Mouse (Mus musculus) hindbrain, embryonic 15.5 days (tissue): ENCODE data around the gene Lif. TPM values are rescaled to one million over a fixed set of nuclear protein-coding genes. Genes with fewer than 3 reads are reported as not detected.
A peak's percentile ranks its signal among the peaks of the same experiment; 100 is the strongest.

Source experiments
- ATAC-seq: fragments of 200-750 bp; cut with Nextera tagmentation; 2 replicates; pipeline ENCODE4 v1.8.0; 2017; ENCODE audit warnings: low read depth, moderate number of reproducible peaks, moderate TSS enrichment; ENCODE audit not compliant: low FRiP score
- H3K27ac ChIP-seq: fragments of 300-500 bp; sonication (generic); replicated peaks from 2 replicates; pipeline ENCODE4 v1.5.1; 2015; ENCODE audit warnings: mild to moderate bottlenecking, inconsistent platforms
- H3K27me3 ChIP-seq: fragments of 300-500 bp; sonication (generic); 2 replicates; pipeline ENCODE4 v1.6.1; 2015; ENCODE audit warnings: control low read depth, inconsistent platforms
- H3K36me3 ChIP-seq: fragments of 300-500 bp; sonication (generic); 2 replicates; pipeline ENCODE4 v1.6.1; 2015; ENCODE audit warnings: control low read depth, inconsistent platforms
- H3K4me1 ChIP-seq: fragments of 300-500 bp; sonication (generic); replicated peaks from 2 replicates; pipeline ENCODE4 v1.6.1; 2015; ENCODE audit warnings: control low read depth, inconsistent platforms
- H3K4me2 ChIP-seq: fragments of 300-500 bp; sonication (generic); 2 replicates; pipeline ENCODE4 v1.6.1; 2015; ENCODE audit warnings: moderate library complexity, mild to moderate bottlenecking, inconsistent platforms
- H3K4me3 ChIP-seq: fragments of 300-500 bp; sonication (generic); 2 replicates; pipeline ENCODE4 v1.5.1; 2015; ENCODE audit warnings: mild to moderate bottlenecking, inconsistent platforms
- H3K9ac ChIP-seq: fragments of 300-500 bp; sonication (generic); 2 replicates; pipeline ENCODE4 v1.6.1; 2015; ENCODE audit warnings: inconsistent platforms
- H3K9me3 ChIP-seq: fragments of 300-500 bp; sonication (generic); 2 replicates; pipeline ENCODE4 v1.6.1; 2016; ENCODE audit warnings: control low read depth, inconsistent platforms
- WGBS: fragments of 180-500 bp; shearing (Covaris S2); methylation state at CpG from one replicate; pipeline ENCODE4 v1.1.7; 2015; 5-methylcytosine and 5-hydroxymethylcytosine counted together
- polyA plus RNA-seq: library from polyadenylated mRNA; unstranded; fragments of >200 nt; fragmentation: Nextera tagmentation; extraction: Ambion mirVana; gene quantifications from 2 replicates; pipeline ENCODE4 v1.2.1, GENCODE M21; 2015

Lif gene
- polyA plus RNA-seq = 0.08 TPM in 1 of 2 replicates, not detected in the other

DNA sequence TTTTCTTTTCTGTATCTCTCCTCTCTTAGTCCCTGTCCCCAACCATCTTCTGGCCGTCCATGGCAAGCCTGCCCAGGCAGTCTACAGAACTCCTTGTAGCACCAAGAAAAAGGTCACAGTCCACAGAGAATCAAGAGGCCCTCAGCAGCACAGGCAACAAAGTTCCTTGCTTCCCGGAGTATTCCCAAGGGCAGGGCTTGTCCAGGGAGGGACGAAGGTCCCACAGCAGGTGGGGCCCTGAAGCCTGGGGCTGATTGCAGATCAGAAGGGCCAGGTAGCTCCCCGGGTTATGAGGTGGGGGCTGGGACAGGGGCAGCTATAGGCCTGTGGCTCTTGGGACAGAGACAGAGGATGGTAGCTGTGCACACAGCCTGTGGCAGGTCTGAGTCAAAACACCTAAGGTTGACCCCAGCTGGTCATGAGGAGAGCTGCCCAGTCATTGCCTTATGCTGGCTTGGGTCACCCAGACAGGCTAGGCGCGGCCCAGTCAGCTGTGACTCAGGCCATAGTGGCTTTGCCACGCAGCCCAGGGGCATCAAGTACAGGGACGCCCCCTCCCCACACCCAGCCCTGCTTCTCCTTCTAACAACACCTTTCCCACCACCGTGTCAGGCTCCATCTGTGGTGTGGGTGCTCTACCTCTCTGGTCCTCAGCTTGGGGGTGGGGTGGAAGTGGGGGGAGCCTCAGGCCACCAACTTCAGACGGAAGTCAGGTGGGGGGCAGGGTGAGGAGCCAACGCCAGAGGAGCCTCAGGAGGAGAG lies at the start of gene Lif:
Gene Lif, plus strand, starts transcription at position 712 of the 762 bp plus-strand sequence.
- no peaks in the 10 kb centered on the region for H3K27me3 ChIP-seq
- no peak within 1 kb of the TSS for H3K9ac ChIP-seq
- WGBS = 74% methylated on average over 11 of the region's 11 CpGs
- H3K9me3 ChIP-seq = no peaks in the 10 kb centered on the region
- peaks cover 16% of the 10 kb centered on the region for H3K4me1 ChIP-seq
- H3K36me3 ChIP-seq = no peaks in the 10 kb centered on the region
- H3K4me3 ChIP-seq = no peak within 1 kb of the TSS
- H3K27ac ChIP-seq = no peak within 1 kb of the TSS
- no peak within 1 kb of the TSS for H3K4me2 ChIP-seq
- ATAC-seq = no peak

DNA sequence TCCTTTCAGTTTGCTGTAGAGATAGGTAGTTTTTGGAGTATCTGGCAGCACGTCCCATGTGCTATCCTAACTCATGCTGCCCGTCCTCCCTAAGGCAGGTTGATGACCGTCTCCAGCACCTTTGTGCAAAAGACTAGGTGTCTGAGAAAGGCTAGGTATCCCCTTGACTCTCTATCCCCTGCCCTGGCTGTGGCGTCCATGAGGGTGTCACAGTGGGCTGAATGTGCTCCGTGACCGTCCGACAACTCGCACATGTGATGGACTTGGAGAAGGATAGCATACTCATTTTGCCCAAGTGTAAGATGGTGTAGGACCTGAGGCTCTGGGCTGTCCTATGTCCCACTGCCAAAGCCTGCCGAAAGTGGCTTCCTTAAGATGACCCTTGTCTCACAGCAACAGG lies 49.7 kb upstream of the Lif start:
- no peaks in the 10 kb centered on the region for H3K9me3 ChIP-seq
- H3K4me1 ChIP-seq = no peaks in the 10 kb centered on the region
- H3K9ac ChIP-seq = no peak overlapping the region
- 96% methylated on average over 9 of the region's 9 CpGs for WGBS
- no peaks in the 10 kb centered on the region for H3K27me3 ChIP-seq
- no peak for ATAC-seq
- H3K4me3 ChIP-seq = no peak overlapping the region
- no peak overlapping the region for H3K4me2 ChIP-seq
- H3K27ac ChIP-seq = no peak overlapping the region
- H3K36me3 ChIP-seq = peaks cover 50% of the 10 kb centered on the region

DNA sequence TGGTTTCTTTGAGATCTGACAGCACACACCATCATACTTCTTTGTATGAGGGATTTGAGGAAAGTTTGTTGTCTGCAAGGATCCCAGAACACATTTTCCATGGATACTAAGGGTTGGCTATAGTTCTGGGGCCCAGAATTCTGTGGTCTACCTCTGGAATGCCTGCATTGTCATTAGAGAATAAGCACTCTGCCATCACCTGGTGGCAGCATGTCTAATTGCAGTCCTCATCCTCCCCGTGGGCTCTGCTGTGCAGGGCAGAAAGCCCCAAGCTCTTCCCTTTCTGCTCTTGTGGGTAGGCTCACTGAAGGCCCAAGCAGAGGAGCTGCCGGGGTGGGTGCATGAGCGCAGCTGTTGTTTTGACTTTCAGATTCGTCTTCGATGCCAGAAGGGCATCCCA lies 47.8 kb upstream of the Lif start:
- H3K27me3 ChIP-seq = no peaks in the 10 kb centered on the region
- no peak overlapping the region for H3K9ac ChIP-seq
- ATAC-seq = no peak
- H3K4me2 ChIP-seq = no peak overlapping the region
- H3K4me1 ChIP-seq = no peaks in the 10 kb centered on the region
- peaks cover 65% of the 10 kb centered on the region for H3K36me3 ChIP-seq
- no peaks in the 10 kb centered on the region for H3K9me3 ChIP-seq
- 79% methylated on average over 5 of the region's 5 CpGs for WGBS
- H3K4me3 ChIP-seq = no peak overlapping the region
- no peak overlapping the region for H3K27ac ChIP-seq

DNA sequence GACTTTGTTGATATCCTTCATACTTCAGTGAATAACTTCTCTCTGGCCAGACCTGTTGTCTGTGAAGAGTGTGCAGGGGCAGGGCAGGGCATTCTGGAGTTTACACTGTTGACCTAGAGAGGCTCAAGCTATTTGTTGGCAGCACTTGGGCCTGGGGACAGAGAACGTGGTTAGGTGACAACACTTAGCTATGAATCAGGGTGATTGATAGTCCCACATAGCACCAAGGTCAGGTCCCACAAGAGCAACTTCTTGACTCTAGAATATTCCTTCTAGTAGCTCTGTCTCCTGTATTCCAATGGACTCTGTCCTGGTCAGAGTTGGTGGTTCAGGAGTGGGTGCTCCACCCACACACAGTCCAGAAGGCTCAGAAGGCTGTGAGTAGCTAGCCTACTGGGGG lies 46.6 kb upstream of the Lif start:
- peaks cover 72% of the 10 kb centered on the region for H3K36me3 ChIP-seq
- H3K27ac ChIP-seq = no peak overlapping the region
- no peak overlapping the region for H3K9ac ChIP-seq
- 79% methylated on average over 1 of the region's 1 CpGs for WGBS
- no peaks in the 10 kb centered on the region for H3K4me1 ChIP-seq
- H3K4me3 ChIP-seq = no peak overlapping the region
- ATAC-seq = no peak
- H3K9me3 ChIP-seq = no peaks in the 10 kb centered on the region
- H3K27me3 ChIP-seq = no peaks in the 10 kb centered on the region
- H3K4me2 ChIP-seq = no peak overlapping the region

DNA sequence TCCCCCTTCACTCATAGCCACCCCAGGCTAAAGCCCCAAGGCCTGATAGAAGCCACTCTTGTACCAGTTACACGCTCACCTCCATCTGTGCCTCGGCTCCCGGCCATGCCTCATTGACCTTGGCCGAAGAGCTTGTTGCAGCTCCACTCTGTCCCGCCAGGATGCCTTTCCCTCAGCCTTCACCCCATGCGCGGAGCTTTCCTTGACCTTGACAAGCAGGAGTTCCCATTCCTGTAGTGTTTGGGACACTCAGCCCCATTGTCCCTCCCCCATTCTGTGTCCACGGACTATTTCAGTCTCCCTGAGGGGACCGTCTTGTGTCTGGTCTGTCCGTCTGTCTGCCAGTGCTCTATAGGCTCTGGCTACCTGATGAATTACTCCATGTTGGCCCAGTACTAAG lies 44.2 kb upstream of the Lif start:
- H3K36me3 ChIP-seq = peaks cover 55% of the 10 kb centered on the region
- peaks cover 8% of the 10 kb centered on the region for H3K27me3 ChIP-seq
- ATAC-seq = no peak
- H3K4me1 ChIP-seq = peaks cover 5% of the 10 kb centered on the region
- H3K9ac ChIP-seq = no peak overlapping the region
- H3K4me3 ChIP-seq = no peak overlapping the region
- no peak overlapping the region for H3K4me2 ChIP-seq
- no peaks in the 10 kb centered on the region for H3K9me3 ChIP-seq
- WGBS = 92% methylated on average over 10 of the region's 10 CpGs
- no peak overlapping the region for H3K27ac ChIP-seq

DNA sequence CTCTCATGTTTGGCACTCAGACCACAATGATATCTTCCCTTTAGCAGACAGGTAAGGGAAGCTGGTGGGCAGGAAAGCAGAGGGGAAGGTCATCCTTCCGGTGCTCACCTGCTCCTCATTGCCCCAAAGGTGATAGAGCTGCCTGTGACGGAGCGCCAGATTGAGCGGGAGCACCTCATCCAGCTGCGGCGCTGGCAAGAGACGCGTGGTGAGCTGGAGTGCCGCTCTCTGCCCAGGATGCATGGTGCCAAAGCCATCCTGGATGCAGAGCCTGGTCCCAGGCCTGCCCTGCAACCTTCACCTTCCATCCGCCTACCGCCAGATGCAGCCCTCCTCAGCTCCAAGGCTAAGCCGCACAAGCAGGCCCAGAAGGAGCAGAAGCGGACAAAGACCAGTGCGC lies 42.8 kb upstream of the Lif start:
- Histone ChIP-seq H3K36me3 (peaks cover 42% of the 10 kb centered on the region), H3K9ac (no peak overlapping the region), H3K27ac (no peak overlapping the region), H3K4me2 (no peak overlapping the region), H3K9me3 (no peaks in the 10 kb centered on the region), H3K4me1 (peaks cover 13% of the 10 kb centered on the region), H3K4me3 (no peak overlapping the region), H3K27me3 (peaks cover 20% of the 10 kb centered on the region)
- WGBS = 95% methylated on average over 14 of the region's 14 CpGs
- ATAC-seq = no peak

DNA sequence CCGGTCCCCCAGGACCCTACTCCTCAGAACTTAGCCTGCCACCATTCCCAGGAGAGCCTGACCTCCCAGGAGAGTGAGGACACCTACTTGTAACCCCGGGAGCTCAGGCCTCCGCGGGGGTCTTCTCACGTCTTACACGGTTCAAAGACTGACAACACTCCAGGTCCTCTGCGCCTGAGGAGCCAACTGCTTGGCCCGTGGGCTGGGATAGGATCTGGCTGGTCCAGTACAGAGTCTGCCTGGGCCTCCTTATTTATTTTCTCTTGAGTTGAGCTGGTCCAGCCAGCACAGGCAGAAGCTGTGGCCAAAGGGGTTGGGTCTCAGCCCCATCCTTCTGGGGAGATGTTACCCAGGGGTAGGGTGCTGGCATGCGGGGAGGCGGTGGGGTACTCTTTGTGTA lies 42.3 kb upstream of the Lif start:
- 87% methylated on average over 10 of the region's 10 CpGs for WGBS
- no peak overlapping the region for H3K9ac ChIP-seq

DNA sequence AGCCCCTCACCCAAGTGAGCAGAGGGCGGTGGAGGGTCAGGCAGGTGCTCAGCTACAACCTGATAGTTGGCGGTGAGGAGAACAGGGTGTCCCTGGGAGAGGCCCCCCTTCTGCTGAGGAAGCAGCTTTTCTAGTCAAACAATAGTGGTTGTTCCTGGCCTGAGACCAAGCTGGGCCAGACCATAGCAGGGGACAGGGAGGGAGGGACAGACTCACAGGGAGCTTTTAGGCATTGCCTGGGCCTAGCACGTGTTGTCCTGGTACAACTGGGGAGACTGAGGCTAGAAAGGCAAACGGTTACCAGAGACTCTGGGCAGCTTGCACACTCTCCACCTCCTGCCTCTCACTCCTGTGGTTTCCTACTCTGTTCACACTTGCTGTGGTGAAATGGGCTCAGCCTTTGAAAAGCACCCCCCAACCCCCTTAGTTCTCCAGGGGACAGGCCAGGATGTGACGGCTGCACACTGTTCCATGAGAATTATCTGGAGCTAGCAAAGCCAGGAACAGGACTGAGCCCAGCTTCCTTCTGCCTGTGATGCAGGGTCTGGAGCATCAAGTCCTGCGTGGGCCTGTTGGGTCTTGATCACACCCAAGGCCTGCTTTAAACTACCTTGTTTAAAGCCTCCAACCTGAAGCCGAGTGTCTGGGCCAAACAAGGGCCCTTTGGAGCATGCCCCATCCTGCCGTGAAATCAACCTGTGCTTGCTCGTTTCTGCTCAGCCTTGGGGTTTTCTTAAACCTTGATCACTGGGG lies 40.9 kb upstream of the Lif start:
- Histone ChIP-seq H3K9ac (no peak overlapping the region), H3K27ac (no peak overlapping the region), H3K4me1 (peaks cover 13% of the 10 kb centered on the region), H3K9me3 (no peaks in the 10 kb centered on the region), H3K4me3 (no peak overlapping the region), H3K27me3 (peaks cover 20% of the 10 kb centered on the region), H3K4me2 (no peak overlapping the region), H3K36me3 (peaks cover 25% of the 10 kb centered on the region)
- WGBS = 78% methylated on average over 9 of the region's 9 CpGs
- no peak for ATAC-seq

More for the DNA sequence above, 42.3 kb upstream of the Lif start:
- Histone ChIP-seq H3K4me2 (no peak overlapping the region), H3K4me1 (peaks cover 13% of the 10 kb centered on the region), H3K4me3 (no peak overlapping the region), H3K27ac (no peak overlapping the region), H3K27me3 (peaks cover 20% of the 10 kb centered on the region), H3K36me3 (peaks cover 37% of the 10 kb centered on the region), H3K9me3 (no peaks in the 10 kb centered on the region)
- ATAC-seq = no peak

DNA sequence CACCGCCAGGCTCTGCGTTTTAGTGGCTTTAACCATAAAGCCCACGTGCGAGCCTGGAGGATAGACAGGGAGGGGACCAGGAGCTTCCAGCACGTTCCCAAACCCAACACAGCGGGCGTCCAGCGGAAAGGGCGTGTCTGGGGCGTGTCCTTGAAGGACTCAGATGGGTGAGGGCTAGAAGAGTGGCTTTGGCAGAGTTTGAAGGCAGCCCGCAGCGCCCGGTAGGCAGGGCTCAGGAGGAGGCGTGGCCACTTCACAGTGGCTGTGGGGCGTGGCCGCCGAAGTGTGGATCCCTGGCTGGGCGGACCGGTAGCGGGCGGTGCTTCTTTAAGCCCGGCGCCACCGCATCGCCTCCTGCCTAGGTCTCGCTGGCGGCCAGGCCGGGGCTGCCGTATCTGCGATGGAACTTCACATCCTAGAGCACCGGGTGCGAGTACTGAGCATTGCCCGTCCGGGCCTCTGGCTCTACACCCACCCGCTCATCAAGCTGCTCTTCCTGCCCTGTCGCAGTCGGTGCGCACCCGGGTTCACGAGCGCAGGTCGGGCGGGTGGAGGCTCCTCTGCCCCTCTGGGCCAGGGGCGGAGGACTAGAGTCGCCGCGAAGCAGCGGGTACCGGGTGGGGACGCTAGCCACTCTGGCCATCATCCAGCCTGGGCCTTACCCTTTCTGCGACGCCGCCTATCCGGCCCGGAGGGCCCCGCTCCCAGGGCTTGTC lies 39.3 kb upstream of the Lif start, which contains the start of gene Castor1:
Gene Castor1, plus strand, starts transcription at position 312 of the 716 bp plus-strand sequence.
- H3K27ac ChIP-seq = no peak within 1 kb of the TSS

DNA sequence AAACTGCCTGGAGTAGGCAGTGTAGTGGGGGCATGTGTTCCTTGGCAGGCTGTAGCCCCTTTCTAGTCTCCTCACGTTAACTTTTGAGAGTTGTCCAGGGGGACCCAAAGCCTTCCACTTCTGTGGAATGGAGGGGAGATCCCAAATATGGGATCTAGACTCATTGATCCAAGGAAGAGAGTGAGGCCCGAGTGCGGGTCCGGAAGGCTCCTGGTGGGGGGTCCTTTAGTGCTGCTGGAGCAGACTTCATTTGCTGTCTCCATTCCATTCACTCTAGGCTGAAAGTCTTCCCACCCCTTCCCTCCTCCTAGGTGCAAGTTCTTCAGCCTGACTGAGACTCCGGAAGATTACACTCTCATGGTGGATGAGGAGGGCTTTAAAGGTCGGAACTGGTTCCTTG lies 38.7 kb upstream of the Lif start:
- Histone ChIP-seq H3K36me3 (peaks cover 13% of the 10 kb centered on the region; the same call in 1 of the 2 replicates), H3K4me2 (peak overlapping the region; percentile 71), H3K4me1 (peaks cover 13% of the 10 kb centered on the region), H3K4me3 (peak overlapping the region; percentile 39), H3K27me3 (peaks cover 20% of the 10 kb centered on the region), H3K27ac (no peak overlapping the region), H3K9me3 (no peaks in the 10 kb centered on the region), H3K9ac (peak overlapping the region; percentile 26; the same call in 1 of the 2 replicates)
- WGBS = 5% methylated on average over 6 of the region's 6 CpGs
- ATAC-seq = no peak

More for the DNA sequence above, 39.3 kb upstream of the Lif start, which contains the start of gene Castor1:
- H3K9me3 ChIP-seq = no peaks in the 10 kb centered on the region
- peaks cover 20% of the 10 kb centered on the region for H3K27me3 ChIP-seq
- WGBS = 2% methylated on average over 54 of the region's 56 CpGs
- H3K4me3 ChIP-seq = peak within 1 kb of the TSS; percentile 39
- H3K4me2 ChIP-seq = peak within 1 kb of the TSS; percentile 71
- H3K36me3 ChIP-seq = peaks cover 18% of the 10 kb centered on the region
- ATAC-seq = peak; percentile 69
- H3K9ac ChIP-seq = peak within 1 kb of the TSS; percentile 26
- H3K4me1 ChIP-seq = peaks cover 13% of the 10 kb centered on the region

DNA sequence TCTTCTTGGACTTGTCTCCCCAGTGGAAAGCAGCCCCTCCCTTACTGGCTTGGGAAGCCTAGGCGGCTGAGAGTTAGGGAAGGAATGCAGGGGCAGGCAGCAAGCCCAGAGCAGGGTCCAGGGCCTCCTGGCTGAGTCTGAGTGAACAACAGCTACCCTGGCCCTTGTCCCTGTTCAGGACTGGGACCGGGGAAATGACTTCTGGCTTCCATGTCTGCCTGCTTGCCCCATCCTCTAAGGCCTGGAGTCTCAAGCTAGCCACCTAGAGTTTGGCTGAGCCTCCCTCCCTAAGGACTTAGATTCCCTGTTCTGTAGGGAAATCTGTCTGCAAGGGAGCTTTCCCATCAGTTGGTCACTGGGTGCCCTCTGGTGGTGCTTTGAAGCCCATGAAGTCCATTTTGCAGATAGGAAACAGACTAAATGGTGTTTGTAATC lies 38.0 kb upstream of the Lif start:
- Histone ChIP-seq H3K4me1 (peaks cover 13% of the 10 kb centered on the region), H3K27me3 (peaks cover 20% of the 10 kb centered on the region), H3K27ac (no peak overlapping the region), H3K36me3 (peaks cover 7% of the 10 kb centered on the region; the same call in 1 of the 2 replicates), H3K4me2 (no peak overlapping the region), H3K9me3 (no peaks in the 10 kb centered on the region), H3K9ac (no peak overlapping the region), H3K4me3 (no peak overlapping the region)
- WGBS = 20% methylated on average over 2 of the region's 2 CpGs
- 0 out of 2 replicates have a peak, but pooled peaks have one; percentile 32 for ATAC-seq
